Mouse (Mus musculus) lung, postnatal 0 days (tissue): ENCODE data around the gene Gpat2.

Source experiments
- CTCF ChIP-seq: IDR thresholded peaks from 2 replicates; pipeline ENCODE4 v1.5.1; 2016; ENCODE audit warnings: antibody characterized with exemption, mild to moderate bottlenecking
- EP300 ChIP-seq: IDR thresholded peaks from 2 replicates; pipeline ENCODE4 v1.6.1; 2016; ENCODE audit warnings: antibody characterized with exemption, mild to moderate bottlenecking, control low read depth

- TF ChIP-seq EP300 (no peak), CTCF (peak; percentile 13; the same call in 1 of the 2 replicates)
Measured at GRCm38 (mm10) chr2:127453141-127453540, 28.1 kb downstream of the Gpat2 start.
